Mouse (Mus musculus): ENCODE measurements around the gene Sema3g. TPM values are rescaled to one million over a fixed set of nuclear protein-coding genes. Genes with fewer than 3 reads are reported as not detected.

Sema3g gene
- 1 to 10 TPM; 4.9 to 5.5 TPM for total RNA-seq (2021)

- no peak for DNase-seq (ENCODE audit: low spot score in 2 of 2)
- intact Hi-C loops (cut with DNase I) = loop anchor here (5.0 kb wide), 2 partner anchors 105 to 120 kb away; partner anchors contain the start of genes Capn7 and Dnah1
Observed at GRCm38 (mm10) chr14:31217666-31218065, at the start of gene Sema3g. Gene Sema3g, plus strand, starts transcription at chr14:31217860.

GRCm38 (mm10) chr14:31168425-31168824 lies 49.2 kb upstream of the Sema3g start, which contains the start of gene Stab1:
Gene Stab1, minus strand, starts transcription at chr14:31168641.
- no peak for DNase-seq (ENCODE audit: low spot score in 2 of 2)
- intact Hi-C loops (cut with DNase I) = no loop called here

- intact Hi-C loops (cut with DNase I) = no loop called here
- no peak for DNase-seq (ENCODE audit: low spot score in 2 of 2)
Observed at GRCm38 (mm10) chr14:31169508-31169907, 48.2 kb upstream of the Sema3g start.

- no peak for DNase-seq (ENCODE audit: low spot score in 2 of 2)
- intact Hi-C loops (cut with DNase I) = no loop called here
Observed at GRCm38 (mm10) chr14:31170963-31171362, 46.7 kb upstream of the Sema3g start.

GRCm38 (mm10) chr14:31171386-31171785 lies 46.3 kb upstream of the Sema3g start:
- intact Hi-C loops (cut with DNase I) = no loop called here

GRCm38 (mm10) chr14:31171821-31172220 lies 45.8 kb upstream of the Sema3g start:
- intact Hi-C loops (cut with DNase I) = no loop called here
- DNase-seq (ENCODE audit: low spot score in 2 of 2) = no peak

More at GRCm38 (mm10) chr14:31171386-31171785, 46.3 kb upstream of the Sema3g start:
- DNase-seq (ENCODE audit: low spot score in 2 of 2) = no peak

GRCm38 (mm10) chr14:31172781-31173455 lies 44.7 kb upstream of the Sema3g start:
- peak in 1 of 2 experiments; percentile 24 for DNase-seq (ENCODE audit: low spot score in 2 of 2)
- intact Hi-C loops (cut with DNase I) = no loop called here

- no peak for DNase-seq (ENCODE audit: low spot score in 2 of 2)
- intact Hi-C loops (cut with DNase I) = no loop called here
Observed at GRCm38 (mm10) chr14:31173537-31173936, 44.1 kb upstream of the Sema3g start.

- no peak for DNase-seq (ENCODE audit: low spot score in 2 of 2)
- intact Hi-C loops (cut with DNase I) = no loop called here
Observed at GRCm38 (mm10) chr14:31177287-31177686, 40.4 kb upstream of the Sema3g start.

- DNase-seq (ENCODE audit: low spot score in 2 of 2) = no peak
- intact Hi-C loops (cut with DNase I) = no loop called here
Observed at GRCm38 (mm10) chr14:31177715-31178114, 39.9 kb upstream of the Sema3g start.

GRCm38 (mm10) chr14:31179677-31180365 lies 37.8 kb upstream of the Sema3g start:
- intact Hi-C loops (cut with DNase I) = no loop called here
- no peak for DNase-seq (ENCODE audit: low spot score in 2 of 2)

- no peak for DNase-seq (ENCODE audit: low spot score in 2 of 2)
- intact Hi-C loops (cut with DNase I) = no loop called here
Observed at GRCm38 (mm10) chr14:31181512-31181911, 36.1 kb upstream of the Sema3g start.

GRCm38 (mm10) chr14:31182786-31183290 lies 34.8 kb upstream of the Sema3g start:
- intact Hi-C loops (cut with DNase I) = no loop called here
- DNase-seq (ENCODE audit: low spot score in 2 of 2) = no peak

GRCm38 (mm10) chr14:31183541-31183940 lies 34.1 kb upstream of the Sema3g start:
- intact Hi-C loops (cut with DNase I) = no loop called here
- no peak for DNase-seq (ENCODE audit: low spot score in 2 of 2)

- DNase-seq (ENCODE audit: low spot score in 2 of 2) = no peak
- intact Hi-C loops (cut with DNase I) = no loop called here
Observed at GRCm38 (mm10) chr14:31184195-31184594, 33.5 kb upstream of the Sema3g start.

- no peak for DNase-seq (ENCODE audit: low spot score in 2 of 2)
- intact Hi-C loops (cut with DNase I) = no loop called here
Observed at GRCm38 (mm10) chr14:31186656-31187055, 31.0 kb upstream of the Sema3g start.

GRCm38 (mm10) chr14:31188771-31189181 lies 28.9 kb upstream of the Sema3g start:
- intact Hi-C loops (cut with DNase I) = no loop called here
- peak in 1 of 2 experiments; percentile 37 for DNase-seq (ENCODE audit: low spot score in 2 of 2)

GRCm38 (mm10) chr14:31189348-31189747 lies 28.3 kb upstream of the Sema3g start:
- intact Hi-C loops (cut with DNase I) = no loop called here
- DNase-seq (ENCODE audit: low spot score in 2 of 2) = no peak

- intact Hi-C loops (cut with DNase I) = loop anchor here (5.0 kb wide), 1 partner anchor 60 kb away; the partner anchor contains the start of gene Nt5dc2
- no peak for DNase-seq (ENCODE audit: low spot score in 2 of 2)
Observed at GRCm38 (mm10) chr14:31191936-31192335, 25.7 kb upstream of the Sema3g start.

- intact Hi-C loops (cut with DNase I) = loop anchor here (5.0 kb wide), 1 partner anchor 61 kb away; the partner anchor contains the start of gene Nt5dc2
- DNase-seq (ENCODE audit: low spot score in 2 of 2) = no peak
Observed at GRCm38 (mm10) chr14:31193791-31194190, 23.9 kb upstream of the Sema3g start.

GRCm38 (mm10) chr14:31194441-31194840 lies 23.2 kb upstream of the Sema3g start:
- intact Hi-C loops (cut with DNase I) = loop anchor here (5.0 kb wide), 1 partner anchor 62 kb away; the partner anchor contains the start of gene Nt5dc2
- DNase-seq (ENCODE audit: low spot score in 2 of 2) = no peak
